Mouse (Mus musculus) lung, embryonic 16.5 days (tissue): ENCODE data around the gene Sult6b1. TPM values are rescaled to one million over a fixed set of nuclear protein-coding genes. Genes with fewer than 3 reads are reported as not detected.

Experiments
- ATAC-seq: fragments of 200-750 bp; cut with Nextera tagmentation; 2 replicates; pipeline ENCODE4 v1.8.0; 2017; ENCODE audit warnings: low read depth, mild to moderate bottlenecking, moderate library complexity
- H3K27ac ChIP-seq: fragments of 300-500 bp; sonication (generic); 2 replicates; pipeline ENCODE4 v1.5.1; 2014; ENCODE audit warnings: mild to moderate bottlenecking, control low read depth, low read length
- H3K27me3 ChIP-seq: fragments of 300-500 bp; sonication (generic); 2 replicates; pipeline ENCODE4 v1.6.1; 2014; ENCODE audit warnings: low read depth, low read length, mixed read lengths; ENCODE audit not compliant: control insufficient read depth, insufficient read depth
- H3K36me3 ChIP-seq: fragments of 300-500 bp; sonication (generic); 2 replicates; pipeline ENCODE4 v1.6.1; 2014; ENCODE audit warnings: low read length; ENCODE audit not compliant: control insufficient read depth, insufficient read depth
- H3K4me1 ChIP-seq: fragments of 300-500 bp; sonication (generic); replicated peaks from 2 replicates; pipeline ENCODE4 v1.6.1; 2014; ENCODE audit warnings: low read length, mixed read lengths; ENCODE audit not compliant: control insufficient read depth, insufficient read depth
- H3K4me2 ChIP-seq: fragments of 300-500 bp; sonication (generic); 2 replicates; pipeline ENCODE4 v1.6.1; 2014; ENCODE audit warnings: low read depth, low read length, control low read depth
- H3K4me3 ChIP-seq: fragments of 300-500 bp; sonication (generic); 2 replicates; pipeline ENCODE4 v1.5.1; 2014; ENCODE audit warnings: mild to moderate bottlenecking, low read length, control low read depth
- H3K9ac ChIP-seq: fragments of 300-500 bp; sonication (generic); 2 replicates; pipeline ENCODE4 v1.6.1; 2014; ENCODE audit warnings: low read length, control low read depth
- H3K9me3 ChIP-seq: fragments of 300-500 bp; sonication (generic); 2 replicates; pipeline ENCODE4 v1.6.1; 2016; ENCODE audit warnings: low read length; ENCODE audit not compliant: control insufficient read depth
- WGBS: fragments of 180-500 bp; shearing (Covaris S2); extraction: QIAGEN DNeasy Blood & Tissue Kit; methylation state at CpG from one replicate; pipeline ENCODE4 v1.1.7; 2014; 5-methylcytosine and 5-hydroxymethylcytosine counted together
- polyA plus RNA-seq: library from polyadenylated mRNA; unstranded; fragments of >200 nt; fragmentation: Nextera tagmentation; extraction: Ambion mirVana; gene quantifications from 2 replicates; pipeline ENCODE4 v1.2.1, GENCODE M21; 2015

Gene Sult6b1
- polyA plus RNA-seq, 1 experiment from 2014 or later: 0.34 TPM

DNA sequence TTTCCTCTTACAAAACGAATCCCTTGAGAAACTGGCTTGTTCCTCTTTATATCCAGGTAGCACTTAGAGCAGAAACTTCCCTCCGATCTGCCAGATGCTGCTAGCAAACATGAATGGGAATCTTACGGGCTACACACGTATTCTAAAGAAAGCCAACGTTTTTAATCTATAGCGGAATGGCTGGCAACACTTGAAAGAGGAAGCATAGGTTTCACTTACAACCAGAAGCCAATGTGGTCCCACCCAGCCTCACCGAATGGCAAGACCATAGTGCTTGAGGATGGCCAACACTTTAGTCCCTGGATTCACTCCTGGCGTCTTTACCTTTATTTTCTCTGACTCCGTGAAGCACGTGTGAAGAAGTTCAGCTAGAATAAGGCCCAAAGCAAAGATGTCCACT is 50.5 kb downstream of the Sult6b1 start:
- 85% methylated on average over 10 of the region's 10 CpGs for WGBS
- Histone ChIP-seq H3K9ac (no peak overlapping the region), H3K4me3 (no peak overlapping the region), H3K4me2 (no peak overlapping the region), H3K9me3 (no peaks in the 10 kb centered on the region), H3K4me1 (no peaks in the 10 kb centered on the region), H3K36me3 (peaks cover 14% of the 10 kb centered on the region; the same call in 1 of the 2 replicates), H3K27ac (no peak overlapping the region), H3K27me3 (no peaks in the 10 kb centered on the region)
- ATAC-seq: no peak

- H3K4me1 ChIP-seq: no peaks in the 10 kb centered on the region
- WGBS: 85% methylated on average over 7 of the region's 7 CpGs
- peaks cover 21% of the 10 kb centered on the region for H3K36me3 ChIP-seq
Observed at GRCm38 (mm10) chr17:78842271-78842928, 64.4 kb downstream of the Sult6b1 start.

DNA sequence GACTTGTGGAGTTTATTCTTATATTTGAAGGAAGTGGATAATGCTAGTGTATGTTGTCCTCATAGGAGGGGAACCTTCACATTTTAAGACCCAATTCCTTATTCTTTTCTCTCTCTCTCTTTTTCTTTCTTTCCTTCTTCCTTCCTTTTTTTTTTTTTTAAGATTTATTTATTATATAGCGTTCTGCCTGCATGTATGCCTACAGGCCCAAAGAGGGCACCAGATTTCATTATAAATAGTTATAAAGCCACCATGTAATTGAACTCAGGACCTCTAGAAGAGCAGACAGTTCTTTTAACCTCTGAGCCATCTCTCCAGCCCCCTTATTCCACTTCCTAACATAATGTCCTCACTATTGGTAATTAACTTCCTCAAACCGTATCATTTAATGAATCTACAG is 70.7 kb downstream of the Sult6b1 start:
- peaks cover 8% of the 10 kb centered on the region for H3K36me3 ChIP-seq
- H3K4me2 ChIP-seq: peak overlapping the region; percentile 94
- peak overlapping the region; percentile 94 for H3K4me3 ChIP-seq
- no peaks in the 10 kb centered on the region for H3K9me3 ChIP-seq
- peak overlapping the region; percentile 68 for H3K9ac ChIP-seq
- 25% methylated on average over 2 of the region's 2 CpGs for WGBS
- peak overlapping the region; percentile 79 for H3K27ac ChIP-seq
- peaks cover 2% of the 10 kb centered on the region; the same call in 1 of the 2 replicates for H3K4me1 ChIP-seq
- H3K27me3 ChIP-seq: no peaks in the 10 kb centered on the region
- ATAC-seq: no peak

More at GRCm38 (mm10) chr17:78842271-78842928, 64.4 kb downstream of the Sult6b1 start:
- Histone ChIP-seq H3K4me3 (no peak overlapping the region), H3K4me2 (no peak overlapping the region), H3K27me3 (no peaks in the 10 kb centered on the region), H3K9ac (no peak overlapping the region), H3K9me3 (no peaks in the 10 kb centered on the region), H3K27ac (no peak overlapping the region)
- ATAC-seq: no peak

DNA sequence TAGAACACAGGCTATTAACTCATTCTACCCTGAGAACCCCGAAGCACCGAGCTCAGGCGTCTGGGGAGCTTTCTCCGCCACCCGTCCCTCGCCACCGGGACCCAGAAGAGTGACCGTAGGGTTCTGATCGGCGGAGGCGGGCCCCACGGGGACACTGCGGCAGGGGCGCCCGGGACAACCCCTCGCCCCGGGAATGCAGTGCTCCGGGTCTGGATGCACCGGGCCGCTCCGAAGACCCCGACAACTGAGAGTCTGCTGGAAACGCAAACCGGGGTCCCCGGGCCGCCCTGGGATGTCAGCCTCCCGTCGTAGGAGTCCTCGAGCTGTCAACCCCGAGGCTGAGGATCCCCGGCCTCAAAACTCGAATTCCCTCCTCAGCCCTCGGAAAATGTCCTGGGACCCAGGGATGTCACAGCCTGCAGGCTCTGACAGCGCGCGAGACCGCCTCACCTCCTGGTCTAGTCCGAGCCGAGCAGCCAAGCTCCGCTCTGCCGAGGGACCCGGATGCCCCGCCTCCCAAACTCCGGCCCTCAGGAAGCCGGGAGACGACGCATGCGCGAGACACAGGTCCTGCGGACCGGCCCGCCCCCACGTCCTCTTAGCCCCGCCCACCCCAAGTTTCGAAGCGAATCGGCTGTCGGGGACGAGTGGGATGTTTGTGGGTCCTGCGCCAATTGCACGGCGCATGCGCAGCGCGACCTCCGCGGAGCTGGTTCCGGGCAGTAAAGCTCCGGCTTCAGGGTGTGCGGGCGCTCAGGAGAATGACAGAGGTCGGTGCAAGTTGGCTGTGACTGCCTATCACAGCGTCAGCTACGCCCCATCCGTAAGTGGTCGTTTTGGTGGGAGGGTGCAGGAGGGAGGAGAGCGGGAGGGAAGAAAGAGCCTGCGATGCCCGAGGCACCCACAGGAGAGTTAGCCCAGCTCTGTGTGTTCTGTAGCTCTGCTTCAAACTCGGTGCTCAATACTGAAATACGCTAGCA is 71.6 kb downstream of the Sult6b1 start, which contains the start of the genes Heatr5b and Gpatch11:
Gene Heatr5b, minus strand, starts transcription at position 509 of the 980 bp plus-strand sequence.
Gene Gpatch11, plus strand, starts transcription at position 712 of the 980 bp plus-strand sequence.
- Histone ChIP-seq H3K27ac (peak within 1 kb of the TSS; percentile 88), H3K4me3 (peak within 1 kb of the TSS; percentile 94), H3K9me3 (no peaks in the 10 kb centered on the region), H3K9ac (peak within 1 kb of the TSS; percentile 86), H3K27me3 (no peaks in the 10 kb centered on the region), H3K4me2 (peak within 1 kb of the TSS; percentile 94), H3K4me1 (peaks cover 2% of the 10 kb centered on the region; the same call in 1 of the 2 replicates), H3K36me3 (peaks cover 8% of the 10 kb centered on the region)
- peak; percentile 99 for ATAC-seq
- WGBS: 0% methylated on average over 81 of the region's 81 CpGs

Other genes starting within 250 kb of the Sult6b1 start
- 5.2 TPM in 2 replicates for gene Strn, start 169.8 kb downstream of the Sult6b1 start, polyA plus RNA-seq
- 14.4 and 16.3 TPM in 2 replicates for gene Heatr5b, start 71.6 kb downstream of the Sult6b1 start, polyA plus RNA-seq
- 38.0 and 41.1 TPM in 2 replicates for gene Gpatch11, start 71.4 kb downstream of the Sult6b1 start, polyA plus RNA-seq
- 10.6 and 11.0 TPM in 2 replicates for gene Eif2ak2, start 24.4 kb downstream of the Sult6b1 start, polyA plus RNA-seq
- gene Cebpzos, start 9.5 kb upstream of the Sult6b1 start, polyA plus RNA-seq: 80.7 and 95.5 TPM in 2 replicates
- 44.2 and 56.1 TPM in 2 replicates for gene Cebpz, start 30.1 kb upstream of the Sult6b1 start, polyA plus RNA-seq
- 54.0 and 56.8 TPM in 2 replicates for gene Ndufaf7, start 30.1 kb upstream of the Sult6b1 start, polyA plus RNA-seq
- gene Prkd3, start 113.8 kb upstream of the Sult6b1 start, polyA plus RNA-seq: 42.5 and 43.6 TPM in 2 replicates
- gene Qpct, start 144.9 kb upstream of the Sult6b1 start, polyA plus RNA-seq: 25.9 and 26.3 TPM in 2 replicates